Mouse (Mus musculus): Measurements from ENCODE around the gene Thada.

GRCm38 (mm10) chr17:84157743-84158460 lies 308.1 kb downstream of the Thada start:
- TF ChIP-seq TCF12 (IDR thresholded peaks at IDR 0.05; ENCODE audit: low read depth, low read length) (no peak), POLR2AphosphoS2 (IDR thresholded peaks at IDR 0.05; ENCODE audit: low read depth, low read length) (no peak), CTCF (conservative IDR thresholded peaks at IDR 0.05 in 1 of 2, IDR thresholded peaks at IDR 0.05 in 1 of 2; ENCODE audit: low read depth in 2 of 2, low read length in 2 of 2) (no peak), SMC3 (IDR thresholded peaks at IDR 0.05; ENCODE audit: low read depth, low read length) (no peak), MAFK (IDR thresholded peaks at IDR 0.05; ENCODE audit: insufficient replicate concordance, low read length) (no peak), EP300 (IDR thresholded peaks at IDR 0.05; ENCODE audit: low read length) (no peak), PAX5 (IDR thresholded peaks at IDR 0.05; ENCODE audit: low read length) (no peak), MAX (IDR thresholded peaks at IDR 0.05; ENCODE audit: low read length) (no peak), IRF4 (IDR thresholded peaks at IDR 0.05; ENCODE audit: low read depth, low read length) (no peak), POLR2A (IDR thresholded peaks at IDR 0.05; ENCODE audit: low read depth, low read length) (no peak)

Measured in CH12.LX (cell line).